8 mouse cellular contexts compared by ENCODE assay signal in the genomic region with DNA sequence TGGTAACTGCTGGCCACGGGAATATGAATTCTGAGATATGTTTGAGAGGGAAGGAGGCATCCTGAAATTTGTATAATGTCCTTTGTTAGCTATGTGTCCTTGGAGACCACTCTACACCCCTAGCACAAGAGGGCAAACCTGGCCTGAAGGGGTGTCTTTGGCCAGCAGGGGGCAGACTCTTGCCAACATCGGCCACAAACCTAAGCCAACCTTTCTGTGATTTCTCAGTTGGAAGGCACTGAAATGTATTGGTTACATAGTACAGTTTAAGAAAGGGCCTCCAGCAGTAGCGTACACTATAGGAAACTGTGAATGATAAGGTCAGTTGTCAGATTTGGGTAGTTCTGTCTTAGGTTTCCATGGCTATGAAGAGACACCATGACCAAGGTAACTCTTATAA. TPM values are rescaled to one million over a fixed set of nuclear protein-coding genes. Genes with fewer than 3 reads are reported as not detected.
DNase-seq lines count a peak whose midpoint lies in the region; ATAC-seq and TF ChIP-seq lines count a peak whose summit lies in the region.

No protein-coding gene starts in this region.

- intact Hi-C loops in gastrocnemius, adult 2 months (cut with DNase I) = loop anchor here (5.0 kb wide), 1 partner anchor 61 kb away; no protein-coding TSS in a partner anchor

- H3K9ac ChIP-seq in midbrain, embryonic 12.5 days (replicated peaks) = no peak overlapping the region
- no peak overlapping the region for H3K9ac ChIP-seq in midbrain, embryonic 16.5 days (ENCODE audit: low read depth, low read length)
- no peak overlapping the region for H3K9ac ChIP-seq in midbrain, postnatal 0 days (replicated peaks; ENCODE audit: low read length, poor library complexity, severe bottlenecking)

- WGBS in midbrain, embryonic 12.5 days = 31% methylated on average over 3 of the region's 3 CpGs
- 33% methylated on average over 3 of the region's 3 CpGs for WGBS in midbrain, embryonic 16.5 days
- 43% methylated on average over 3 of the region's 3 CpGs for WGBS in midbrain, postnatal 0 days

- ATAC-seq in midbrain, embryonic 12.5 days (ENCODE audit: low FRiP score, low read depth) = 0 out of 2 replicates have a peak, but pooled peaks have one; percentile 23
- no peak for ATAC-seq in midbrain, embryonic 16.5 days
- ATAC-seq in hematopoietic stem cell, adult 5-6 weeks (replicated peaks in 1 of 2; ENCODE audit: insufficient read depth in 1 of 2, low FRiP score in 2 of 2, low TSS enrichment in 1 of 2, low read depth in 1 of 2, poor library complexity in 2 of 2, severe bottlenecking in 2 of 2) = peak; percentile 42 to 52; a peak in 1 of 4 replicates
- ATAC-seq in midbrain, postnatal 0 days (ENCODE audit: low FRiP score) = peak; percentile 20; the same call in 1 of the 2 replicates

- no peak overlapping the region for H3K4me3 ChIP-seq in gastrocnemius, adult 2 months
- no peak overlapping the region for H3K4me3 ChIP-seq in midbrain, embryonic 12.5 days
- H3K4me3 ChIP-seq in midbrain, embryonic 16.5 days (ENCODE audit: low read depth, low read length) = no peak overlapping the region
- H3K4me3 ChIP-seq in midbrain, postnatal 0 days (ENCODE audit: low read depth, low read length) = no peak overlapping the region

- peaks cover 13% of the 10 kb centered on the region for H3K4me1 ChIP-seq in midbrain, embryonic 12.5 days
- peaks cover 5% of the 10 kb centered on the region; the same call in 1 of the 2 replicates for H3K4me1 ChIP-seq in midbrain, embryonic 16.5 days (ENCODE audit: control insufficient read depth, insufficient read depth, low read length)
- peaks cover 6% of the 10 kb centered on the region; the same call in 1 of the 2 replicates for H3K4me1 ChIP-seq in midbrain, postnatal 0 days (ENCODE audit: insufficient read depth, low read length)

- no peaks in the 10 kb centered on the region for H3K27me3 ChIP-seq in midbrain, embryonic 12.5 days
- no peaks in the 10 kb centered on the region for H3K27me3 ChIP-seq in midbrain, embryonic 16.5 days (ENCODE audit: control insufficient read depth, insufficient read depth, low read depth, low read length)
- no peaks in the 10 kb centered on the region for H3K27me3 ChIP-seq in midbrain, postnatal 0 days (ENCODE audit: insufficient read depth, low read length)

- peak; percentile 66 for DNase-seq in gastrocnemius, adult 2 months
- no peak for DNase-seq in gastrocnemius, postnatal 25 days
- DNase-seq in adrenal gland, adult 2 months = peak; percentile 62
- peak; percentile 50 for DNase-seq in midbrain, postnatal 0 days (ENCODE audit: low spot score)
- peak; percentile 65 to 89 for DNase-seq in thymus, postnatal 10 days (ENCODE audit: low spot score in 2 of 2)

- no peaks in the 10 kb centered on the region for H3K9me3 ChIP-seq in midbrain, embryonic 12.5 days
- no peaks in the 10 kb centered on the region for H3K9me3 ChIP-seq in midbrain, embryonic 16.5 days (replicated peaks; ENCODE audit: control insufficient read depth, low read length, poor library complexity, severe bottlenecking)
- H3K9me3 ChIP-seq in midbrain, postnatal 0 days (ENCODE audit: low read length) = no peaks in the 10 kb centered on the region

- no peak overlapping the region for H3K27ac ChIP-seq in gastrocnemius, adult 2 months
- H3K27ac ChIP-seq in midbrain, embryonic 12.5 days (replicated peaks) = no peak overlapping the region
- no peak overlapping the region for H3K27ac ChIP-seq in midbrain, embryonic 16.5 days (ENCODE audit: low read length)
- H3K27ac ChIP-seq in midbrain, postnatal 0 days (ENCODE audit: low read depth, low read length) = no peak overlapping the region

- no peak overlapping the region for H3K4me2 ChIP-seq in midbrain, embryonic 12.5 days (replicated peaks)
- no peak overlapping the region for H3K4me2 ChIP-seq in midbrain, embryonic 16.5 days (ENCODE audit: low read length)
- H3K4me2 ChIP-seq in midbrain, postnatal 0 days (ENCODE audit: low read depth, low read length, poor library complexity, severe bottlenecking) = no peak overlapping the region

- H3K36me3 ChIP-seq in midbrain, embryonic 12.5 days = no peaks in the 10 kb centered on the region
- no peaks in the 10 kb centered on the region for H3K36me3 ChIP-seq in midbrain, embryonic 16.5 days (ENCODE audit: control insufficient read depth, insufficient read depth, low read length)
- no peaks in the 10 kb centered on the region for H3K36me3 ChIP-seq in midbrain, postnatal 0 days (ENCODE audit: insufficient read depth, low read length)

- TF ChIP-seq CTCF in gastrocnemius, adult 2 months (IDR thresholded peaks at IDR 0.05) = peak; percentile 81
- TF ChIP-seq CTCF in midbrain, postnatal 0 days (IDR thresholded peaks at IDR 0.05) = peak; percentile 71

RNA-seq across cellular contexts. Expression of gene Kif21b, which starts 15.0 kb away (rescaled TPM):
- total RNA-seq in gastrocnemius, adult 2 months (2021) = under 1 TPM; 0.46 to 0.47 TPM
- under 1 TPM; 0.36 to 0.78 TPM for total RNA-seq in gastrocnemius, postnatal 25 days (2021)
- 30.8 and 34.2 TPM in 2 replicates for polyA plus RNA-seq in midbrain, embryonic 12.5 days (2016; fragmentation: Nextera tagmentation; extraction: Ambion mirVana)
- 47.9 and 55.7 TPM in 2 replicates for polyA plus RNA-seq in midbrain, embryonic 16.5 days (2015; fragmentation: Nextera tagmentation; extraction: Ambion mirVana)
- 1 to 10 TPM; 2.2 to 5.1 TPM for total RNA-seq in adrenal gland, adult 2 months (2021)
- 4.5 and 6.5 TPM in 2 replicates for polyA plus RNA-seq in adrenal gland, adult 2 months (2012; rRNA removed)
- total RNA-seq in hematopoietic stem cell, adult 5-6 weeks (2017) = 19.9 and 26.1 TPM in 2 replicates
- 156 and 160 TPM in 2 replicates for total RNA-seq in midbrain, postnatal 0 days (2014; rRNA removed)
- 28.1 and 32.1 TPM in 2 replicates for polyA plus RNA-seq in midbrain, postnatal 0 days (2015; fragmentation: Nextera tagmentation; extraction: Ambion mirVana)
